Mouse (Mus musculus) lung, postnatal 25 days (tissue): ENCODE results near the gene Cyp4a32.

Experiments used
- DNase-seq: peaks from one replicate; pipeline ENCODE4 v3.0.0; 2022; ENCODE audit warnings: low spot score

Gene Cyp4a32

GRCm38 (mm10) chr4:115657104-115657866, 56.5 kb downstream of the Cyp4a32 start:
- DNase-seq = peak; percentile 56

- DNase-seq = no peak
Observed at GRCm38 (mm10) chr4:115657867-115658249, 57.1 kb downstream of the Cyp4a32 start.

GRCm38 (mm10) chr4:115659190-115659589, 58.4 kb downstream of the Cyp4a32 start:
- DNase-seq = peak; percentile 64
